Mouse (Mus musculus): ENCODE results near the gene Rfx2.

DNA sequence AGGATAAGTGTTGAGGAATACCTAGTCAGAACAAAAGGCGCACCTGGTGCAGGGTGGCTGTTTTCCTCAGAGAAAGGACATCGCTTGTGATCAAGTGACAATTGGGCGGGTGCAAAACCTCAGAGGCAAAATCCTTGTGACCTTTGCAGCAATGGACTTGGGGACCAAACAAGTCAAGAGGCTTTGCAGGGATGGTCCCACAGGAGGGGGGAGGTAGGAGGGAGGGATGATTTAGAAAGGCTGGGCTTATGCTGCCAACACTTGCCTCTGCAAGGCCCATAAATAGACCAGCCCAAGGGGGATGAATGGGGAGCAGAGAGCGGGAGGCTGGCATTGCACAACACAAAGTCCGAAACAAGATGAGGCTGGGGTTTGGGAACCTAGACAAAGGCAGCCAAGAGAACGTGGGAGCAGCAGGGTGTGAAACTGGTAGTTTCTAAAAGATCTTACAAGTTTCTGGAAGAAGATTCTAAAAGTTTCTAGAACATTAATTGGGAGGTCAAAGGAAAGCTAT lies 11.7 kb downstream of the Rfx2 start:
- TF ChIP-seq CTCF (IDR thresholded peaks at IDR 0.05; ENCODE audit: extremely low read depth, insufficient read length, insufficient replicate concordance, low read depth, low read length), result no peak
- no peak for TF ChIP-seq POLR2A (IDR thresholded peaks at IDR 0.05; ENCODE audit: low read depth, low read length)
